Mouse (Mus musculus): ENCODE measurements around the gene Tctex1d1. TPM values are rescaled to one million over a fixed set of nuclear protein-coding genes. Genes with fewer than 3 reads are reported as not detected.

The Tctex1d1 gene
- polyA plus RNA-seq, 1 experiment from 2014 or later, result 0.37 TPM

Other genes starting within 250 kb of the Tctex1d1 start
- 5.2 and 8.5 TPM in 2 replicates for gene Sgip1, start 237.3 kb upstream of the Tctex1d1 start, polyA plus RNA-seq (2014; fragmentation: Nextera tagmentation; extraction: Ambion mirVana)
- gene Insl5, start 48.2 kb downstream of the Tctex1d1 start, polyA plus RNA-seq (2014; fragmentation: Nextera tagmentation; extraction: Ambion mirVana), result 0.27 TPM in 1 of 2 replicates, not detected in the other
- gene Mier1, start 135.8 kb downstream of the Tctex1d1 start, polyA plus RNA-seq (2014; fragmentation: Nextera tagmentation; extraction: Ambion mirVana), result 43.0 and 46.3 TPM in 2 replicates
- 4.0 and 4.7 TPM in 2 replicates for gene Wdr78, start 135.9 kb downstream of the Tctex1d1 start, polyA plus RNA-seq (2014; fragmentation: Nextera tagmentation; extraction: Ambion mirVana)
- gene Slc35d1, start 236.6 kb downstream of the Tctex1d1 start, polyA plus RNA-seq (2014; fragmentation: Nextera tagmentation; extraction: Ambion mirVana), result 11.3 and 11.6 TPM in 2 replicates

All from limb, embryonic 11.5 days (tissue).